Mouse (Mus musculus) spleen, adult 12 weeks (tissue): ENCODE data around the gene Ankrd12.

Experiments used
- DNase-seq: peaks from one replicate; pipeline ENCODE4 v3.0.0; 2022; ENCODE audit warnings: low spot score

Gene Ankrd12

DNA sequence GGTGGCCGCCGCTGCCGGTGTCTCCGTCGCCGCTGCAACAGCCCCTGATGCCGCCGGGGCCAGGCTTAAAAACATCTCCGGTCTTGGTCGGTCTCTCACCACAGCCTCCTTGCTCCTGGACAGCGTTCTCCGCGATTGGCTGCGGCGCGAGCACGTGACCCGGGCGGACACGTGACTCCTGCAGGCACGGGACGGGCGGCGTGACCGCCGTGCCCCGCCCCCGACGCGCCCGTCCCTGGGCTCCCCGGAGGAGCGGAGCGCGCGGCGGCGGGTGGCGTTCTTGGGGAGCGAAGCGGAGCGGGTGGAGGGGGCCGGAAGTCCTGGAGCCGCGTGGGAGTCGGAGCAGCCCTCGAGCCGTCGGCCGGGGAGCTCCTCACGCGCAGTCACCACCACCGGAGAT lies at the start of gene Ankrd12:
Gene Ankrd12 (minus strand): TSS at position 156 of the 400 bp plus-strand sequence.
- peak; percentile 95 for DNase-seq

DNA sequence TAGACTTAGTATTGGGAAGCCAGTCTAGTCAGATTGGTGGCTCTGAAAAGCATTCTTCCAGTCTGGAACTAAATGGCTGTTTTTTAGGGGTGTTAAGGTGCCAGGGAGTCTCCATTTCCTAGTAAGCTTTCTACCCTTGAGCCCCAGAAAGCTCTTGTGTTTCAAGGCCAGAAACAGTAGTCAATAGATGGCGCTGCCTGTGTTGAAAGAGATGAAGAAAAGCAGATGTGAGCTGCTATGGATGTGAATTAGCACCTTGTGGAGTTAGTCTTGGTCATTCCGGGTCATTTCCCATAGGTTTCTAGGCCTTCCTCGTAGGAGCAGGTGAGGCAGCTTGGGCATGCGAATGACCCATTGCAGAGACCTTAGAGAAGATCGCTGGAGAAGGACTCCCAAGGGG lies 48.3 kb upstream of the Ankrd12 start:
- no peak for DNase-seq

DNA sequence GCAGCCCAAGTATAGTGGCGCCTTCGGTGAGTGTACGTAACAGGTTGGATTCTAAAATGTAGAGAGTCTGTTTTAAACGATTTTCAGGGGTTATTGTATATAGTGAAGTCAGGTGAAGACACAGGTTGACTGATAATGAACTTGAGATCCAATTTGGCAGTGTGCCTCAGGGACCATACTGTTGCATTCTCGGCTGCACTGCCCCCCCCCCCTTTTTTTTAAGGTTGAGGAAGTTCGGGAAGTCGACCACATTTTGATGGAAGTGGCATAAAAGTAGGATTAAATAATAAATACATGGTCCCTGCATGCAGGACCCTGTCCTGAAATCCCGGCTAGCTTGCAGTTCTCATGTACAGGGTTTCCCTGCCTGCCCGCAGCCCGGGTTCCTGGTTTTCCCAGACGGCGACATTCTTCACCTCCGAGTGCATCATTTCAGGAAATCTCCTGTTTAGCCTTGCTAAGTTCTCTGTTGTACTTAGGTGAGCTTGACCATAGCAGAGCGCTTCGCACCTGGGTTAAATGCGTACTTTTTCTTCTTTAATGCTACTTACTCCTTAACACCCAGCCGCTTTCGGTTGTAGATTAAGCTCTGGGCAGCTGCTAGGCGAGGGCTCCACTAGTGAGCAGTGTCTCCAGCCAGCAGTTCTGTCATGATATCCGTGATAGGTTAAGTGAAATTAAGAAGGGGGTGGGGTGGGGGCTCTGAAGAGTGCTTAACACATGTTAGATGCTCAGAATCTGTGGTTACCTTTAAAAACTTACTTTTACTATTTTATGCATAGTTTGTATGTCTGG lies 47.1 kb upstream of the Ankrd12 start:
- DNase-seq, result no peak

DNA sequence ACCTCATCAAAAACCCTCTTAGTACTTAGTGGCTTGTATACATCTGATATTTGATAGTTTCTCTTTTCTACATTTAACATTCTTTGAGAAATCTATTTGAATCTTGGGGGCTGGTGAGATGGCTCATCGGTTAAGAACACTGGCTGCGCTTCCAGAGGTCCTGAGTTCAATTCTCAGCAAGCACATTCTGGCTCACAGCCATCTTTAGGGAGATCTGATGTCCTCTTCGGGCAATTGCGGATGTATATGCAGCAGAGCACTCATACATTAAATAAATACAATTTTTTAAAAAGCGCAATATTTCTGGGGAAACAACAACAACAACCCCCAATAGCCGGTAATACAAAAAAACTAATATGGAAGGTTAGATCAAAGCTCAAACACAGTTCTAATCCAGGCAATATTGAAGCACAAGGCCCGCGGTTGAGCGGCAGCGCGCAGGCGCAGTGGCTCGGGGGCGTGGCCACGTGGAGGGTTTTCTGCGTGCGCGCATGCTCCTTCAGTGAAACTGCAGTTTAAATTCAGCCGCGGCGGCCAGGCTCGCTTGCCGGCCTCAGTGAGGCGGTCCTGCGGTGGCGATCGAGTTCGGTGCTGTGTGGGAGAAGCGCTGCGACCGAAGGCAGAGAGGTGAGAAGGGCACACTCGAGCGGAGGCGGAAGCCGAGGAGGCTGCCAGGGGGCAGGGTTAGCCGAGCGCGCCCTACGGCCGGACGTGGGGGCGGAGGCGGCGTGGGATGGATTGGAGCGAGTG lies 46.4 kb upstream of the Ankrd12 start, which contains the start of gene Ddx11:
Gene Ddx11 (plus strand): TSS at position 455 of the 750 bp plus-strand sequence.
- peak; percentile 95 for DNase-seq

DNA sequence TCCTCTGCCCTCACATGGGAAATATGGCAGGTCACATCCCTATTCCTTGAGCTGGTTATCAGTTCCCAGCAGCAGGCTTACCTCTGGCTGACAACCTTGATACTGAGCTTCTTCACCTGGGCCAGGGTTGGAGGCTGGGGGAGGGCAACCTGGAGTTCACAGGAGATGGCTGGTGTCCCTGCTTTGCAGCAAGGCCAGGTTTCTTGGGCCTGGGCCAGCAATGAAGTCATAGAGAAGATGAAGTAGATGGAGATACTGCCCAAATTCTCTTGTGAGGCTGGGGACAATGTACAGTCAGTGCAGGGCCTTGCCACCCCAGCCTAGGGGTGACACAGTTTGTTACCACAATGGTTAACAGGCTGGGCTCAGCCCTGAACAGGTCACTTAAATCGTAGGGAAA lies 43.8 kb upstream of the Ankrd12 start:
- no peak for DNase-seq

DNA sequence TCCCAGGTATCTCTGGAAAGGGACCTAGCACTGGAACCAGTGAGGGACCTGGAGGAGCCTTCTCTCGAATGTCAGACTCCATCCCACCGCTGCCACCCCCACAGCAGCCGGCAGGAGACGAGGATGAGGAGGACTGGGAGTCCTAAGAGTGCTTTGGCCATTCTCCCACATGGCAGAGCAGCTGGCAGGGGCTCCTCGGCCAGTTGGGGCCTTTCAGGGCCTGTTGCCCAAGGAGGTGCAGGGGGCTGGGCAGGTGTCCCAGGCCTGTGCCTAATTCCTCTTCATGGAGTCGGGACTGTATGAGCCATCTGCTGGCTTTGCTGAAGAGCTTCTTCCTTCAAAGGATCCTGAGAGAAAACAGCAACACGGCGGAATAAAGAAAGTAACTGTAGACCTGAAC lies 42.1 kb upstream of the Ankrd12 start:
- DNase-seq, result no peak

DNA sequence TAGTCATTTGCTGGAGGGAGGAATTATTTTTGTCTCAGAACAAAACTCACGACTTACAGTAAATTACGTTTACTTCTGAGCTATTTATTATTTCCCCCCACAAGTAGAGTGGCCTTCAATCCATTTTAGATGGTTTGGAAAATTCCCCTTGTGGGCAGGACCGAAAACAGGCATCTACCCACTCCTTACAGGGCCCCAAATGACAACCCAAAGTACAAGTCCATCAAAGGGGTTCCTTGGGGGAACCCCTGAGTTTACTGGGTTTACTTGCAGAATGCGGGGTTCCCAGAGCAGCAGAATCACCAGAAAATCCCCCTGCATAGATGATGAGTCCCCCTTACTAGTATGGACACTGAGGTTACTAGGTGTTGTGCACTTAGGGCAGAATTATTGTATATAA lies 35.3 kb upstream of the Ankrd12 start:
- no peak for DNase-seq

DNA sequence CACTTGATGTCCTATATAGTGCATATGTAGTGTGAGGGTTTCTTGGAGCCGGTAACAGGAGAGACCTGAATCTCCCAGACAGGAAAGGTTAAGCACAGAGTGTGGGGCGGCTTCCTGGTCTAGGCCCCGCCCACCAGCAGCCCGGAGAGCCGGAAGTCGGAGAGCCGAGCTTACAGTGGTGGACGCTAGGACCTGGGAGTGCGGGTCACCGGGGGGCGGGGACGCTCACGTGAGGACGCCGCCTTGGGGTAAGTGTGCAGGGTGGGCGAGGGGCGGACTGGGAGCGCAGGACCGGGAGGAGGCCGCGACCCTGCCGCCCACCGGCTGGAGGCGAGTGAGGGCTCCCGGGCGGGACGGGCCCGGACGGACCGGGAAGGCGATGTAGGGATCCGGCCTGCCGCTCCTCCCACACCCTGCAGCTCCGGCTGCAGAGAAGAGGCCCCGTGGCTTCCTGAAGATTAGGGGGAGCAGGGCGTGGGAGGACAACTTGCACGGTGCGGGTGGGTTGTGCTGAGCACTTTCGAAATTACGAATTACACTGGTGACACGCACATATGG lies 34.6 kb upstream of the Ankrd12 start, which contains the start of gene Washc1:
Gene Washc1 (plus strand): TSS at position 144 of the 558 bp plus-strand sequence.
- peak; percentile 85 for DNase-seq

DNA sequence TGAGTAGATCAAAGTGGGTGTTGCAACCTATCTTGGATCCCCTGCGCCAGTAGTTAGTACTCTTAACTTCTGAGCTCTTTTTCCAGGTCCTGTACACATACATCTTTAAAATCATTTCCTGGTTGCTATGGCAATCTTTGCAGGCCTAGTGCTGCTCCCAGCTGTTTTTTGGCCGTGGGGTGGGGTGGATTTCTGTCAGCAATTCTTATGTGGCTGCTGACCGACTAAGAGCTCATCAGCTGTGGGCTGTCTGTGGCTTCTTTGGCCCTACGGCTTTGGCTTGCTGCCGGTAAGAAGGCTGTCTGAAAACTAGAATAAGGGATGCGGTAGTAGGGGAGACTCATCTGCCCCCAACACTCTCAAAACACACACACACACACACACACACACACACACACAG lies 33.9 kb upstream of the Ankrd12 start:
- no peak for DNase-seq

DNA sequence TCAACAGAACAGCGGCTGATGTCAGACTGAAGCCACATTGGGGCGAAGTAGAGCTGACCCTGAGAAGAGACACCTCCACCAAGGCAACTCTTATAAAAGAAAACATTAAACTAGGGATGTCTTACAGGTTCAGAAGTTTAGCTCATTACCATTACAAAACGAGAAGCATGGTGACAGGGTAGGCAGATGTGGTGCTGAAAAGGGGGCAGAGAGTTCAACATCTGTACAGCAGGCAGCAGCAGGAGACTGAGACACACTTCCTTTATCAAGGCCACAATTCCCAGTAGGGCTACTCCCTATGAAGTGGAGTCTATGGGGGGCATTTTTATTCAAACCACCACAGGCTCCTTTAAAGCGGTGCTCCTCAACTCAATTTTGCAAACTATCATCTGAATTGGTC lies 31.3 kb upstream of the Ankrd12 start:
- no peak for DNase-seq

DNA sequence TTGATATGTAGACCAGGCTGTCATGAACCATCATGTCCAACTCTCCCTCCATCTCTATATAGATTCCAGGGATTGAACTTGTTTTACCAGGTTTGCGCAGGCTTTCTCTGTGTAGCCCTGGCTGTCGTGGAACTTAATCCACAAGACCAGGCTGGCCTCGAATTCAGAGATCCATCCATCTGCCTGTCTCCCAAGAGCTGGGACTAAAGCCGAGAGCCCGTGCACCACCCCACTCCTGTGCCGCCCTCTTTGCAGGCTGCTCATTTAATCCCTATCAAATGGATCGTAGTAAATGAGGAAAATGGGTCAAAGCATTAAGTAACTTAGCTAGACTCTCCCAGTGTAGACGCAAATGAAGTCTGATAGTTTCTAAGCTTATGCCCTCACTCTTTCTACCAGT lies 30.6 kb upstream of the Ankrd12 start:
- no peak for DNase-seq

DNA sequence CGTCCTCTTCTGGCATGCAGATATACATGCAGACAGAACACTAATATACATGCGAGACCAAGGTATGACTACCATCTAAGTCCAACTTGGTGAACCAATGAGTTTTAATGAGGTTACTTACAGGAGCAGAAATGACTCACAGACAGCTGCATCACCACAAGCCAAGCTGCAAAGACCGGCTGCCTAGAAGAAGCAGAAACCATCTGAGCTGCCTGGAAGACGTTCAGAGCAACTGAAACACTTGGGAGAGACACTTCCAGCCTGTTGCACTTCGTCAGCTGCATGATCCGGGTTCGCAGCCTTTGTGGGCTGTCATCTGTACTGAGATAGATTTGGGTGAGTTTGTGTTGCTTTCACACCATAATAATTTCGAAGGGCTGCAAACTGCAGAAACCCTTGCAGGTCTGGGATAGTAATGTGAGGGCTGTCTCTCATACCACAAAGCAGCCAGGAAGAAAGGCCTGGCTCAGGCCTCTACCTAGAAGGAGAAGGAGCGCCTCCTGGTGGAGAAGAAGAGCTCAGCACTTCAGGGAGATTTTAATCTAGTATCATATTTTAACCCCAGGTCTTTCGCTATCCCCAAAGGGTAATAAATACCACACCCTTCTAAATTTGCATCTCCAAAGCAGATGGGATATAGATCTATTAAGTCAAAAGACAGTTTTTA lies 29.8 kb upstream of the Ankrd12 start:
- no peak for DNase-seq

DNA sequence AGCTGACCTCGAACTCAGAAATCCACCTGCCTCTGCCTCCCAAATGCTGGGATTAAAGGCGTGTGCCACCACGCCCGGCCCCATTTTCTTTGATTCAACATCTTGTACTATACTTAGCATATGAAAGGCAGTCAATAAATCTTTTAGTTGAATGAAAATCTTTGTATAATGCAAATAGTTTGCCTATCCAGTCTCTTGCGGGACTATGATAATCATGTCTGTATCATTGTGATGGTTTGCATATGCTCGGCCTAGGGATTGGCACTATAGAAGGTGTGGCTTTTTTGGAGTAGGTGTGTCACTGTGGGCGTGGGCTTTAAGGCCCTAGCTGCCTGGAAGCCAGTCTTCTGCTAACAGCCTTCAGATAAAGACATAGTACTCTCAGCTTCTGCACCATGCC lies 27.2 kb upstream of the Ankrd12 start:
- no peak for DNase-seq

DNA sequence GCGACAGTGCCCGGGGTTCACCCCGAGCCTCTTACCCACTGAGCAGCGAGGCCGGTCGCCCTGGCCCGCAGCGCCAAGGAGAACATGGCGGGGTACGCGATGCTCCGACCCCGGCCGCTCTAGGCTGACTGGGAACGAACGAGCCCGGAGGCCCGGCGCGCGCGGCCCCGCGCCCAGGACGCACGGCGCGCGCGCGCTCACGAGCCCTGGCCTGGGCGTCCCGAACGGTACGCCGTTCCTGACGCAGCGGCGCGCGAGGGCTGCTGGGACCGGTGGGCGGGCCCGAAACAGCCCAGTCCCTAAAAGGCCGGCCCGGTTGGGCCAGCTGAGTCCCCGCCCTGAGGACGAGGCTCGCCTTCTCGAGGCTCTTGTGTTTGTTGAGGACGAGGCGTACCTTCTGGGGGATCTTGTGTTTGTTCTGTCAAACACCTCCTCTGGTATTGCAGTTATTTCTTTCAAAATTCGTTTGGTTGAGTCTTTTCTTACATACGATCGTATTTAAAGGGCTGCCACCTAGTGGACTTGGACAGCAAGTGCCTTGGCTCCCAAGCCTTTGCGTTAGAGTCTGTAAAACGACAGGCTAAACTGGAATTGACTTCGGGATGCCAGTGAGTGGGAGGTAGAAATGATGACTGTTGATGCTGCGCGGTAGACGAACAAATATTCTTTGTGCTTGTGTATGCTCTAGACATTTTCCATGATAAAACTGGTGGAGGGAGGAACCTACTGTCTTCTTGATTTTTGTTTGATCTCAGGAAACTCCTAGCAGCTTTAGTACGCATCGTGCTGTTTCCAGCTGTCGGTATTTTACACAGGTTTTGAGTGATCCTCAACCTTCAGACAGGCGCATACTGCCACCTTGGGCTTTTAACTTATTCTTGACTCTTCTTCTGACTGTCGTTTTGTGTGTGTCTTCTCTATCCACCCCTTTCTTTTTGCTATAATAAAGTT lies 24.8 kb upstream of the Ankrd12 start, which contains the start of gene Ndufv2:
Gene Ndufv2 (minus strand): TSS at position 180 of the 951 bp plus-strand sequence.
- peak; percentile 93 for DNase-seq

DNA sequence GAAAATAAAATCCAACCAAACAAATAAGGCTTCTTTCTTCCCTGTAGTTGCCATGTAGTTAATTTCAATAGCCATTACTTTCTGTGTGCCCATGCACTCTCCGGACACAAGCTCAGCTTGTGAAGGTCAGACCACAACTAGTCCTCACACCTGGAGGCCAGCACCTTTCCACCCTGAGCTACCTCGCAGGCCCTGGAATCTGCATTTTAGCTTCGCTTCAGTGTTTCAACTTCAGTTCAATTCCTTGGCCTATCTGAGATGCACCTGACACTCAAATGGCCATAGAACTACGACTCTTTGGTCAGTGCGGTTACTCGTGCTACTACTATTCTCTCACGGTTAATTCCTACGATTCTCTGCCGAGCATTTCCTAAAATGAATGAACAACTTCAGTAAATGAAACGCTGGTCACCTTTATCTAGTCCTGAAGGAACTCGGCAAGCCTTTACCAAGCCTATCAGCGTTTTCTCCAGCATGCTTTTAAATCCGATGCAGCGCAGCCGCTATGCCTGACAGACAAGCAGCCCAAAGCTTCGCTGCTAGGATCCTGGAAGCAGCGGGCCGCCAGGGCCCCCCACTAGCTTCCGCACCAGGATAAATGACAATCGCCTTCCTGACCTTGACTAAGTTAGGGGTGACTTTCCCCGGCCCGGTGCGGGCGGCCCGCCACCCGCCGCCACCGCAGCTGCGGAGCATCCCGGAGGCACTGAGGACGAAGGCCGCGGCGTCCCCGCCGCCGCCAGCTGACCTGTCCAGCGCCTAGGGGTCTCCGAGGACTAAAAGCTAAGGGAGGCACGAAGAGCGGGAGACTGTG lies 23.9 kb upstream of the Ankrd12 start:
- DNase-seq, result no peak

DNA sequence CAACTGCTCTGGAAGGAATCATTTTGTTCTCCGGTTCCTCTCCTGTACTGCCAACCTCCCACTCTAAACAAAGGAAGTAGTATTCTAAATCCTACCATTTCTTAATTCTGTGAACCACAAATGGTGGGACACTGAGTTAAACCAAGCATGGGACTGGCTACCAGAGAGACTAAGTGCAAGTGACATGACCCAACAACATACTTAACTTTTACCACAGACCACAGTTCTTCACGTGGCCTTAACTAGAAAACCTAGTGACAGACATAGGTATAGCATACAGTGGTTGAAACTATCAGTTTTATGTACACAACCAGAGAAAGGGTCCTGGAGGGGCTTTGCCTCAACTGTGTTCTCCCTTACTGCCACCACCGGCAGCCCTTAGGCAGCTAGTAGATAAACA lies 15.8 kb upstream of the Ankrd12 start:
- DNase-seq, result no peak

DNA sequence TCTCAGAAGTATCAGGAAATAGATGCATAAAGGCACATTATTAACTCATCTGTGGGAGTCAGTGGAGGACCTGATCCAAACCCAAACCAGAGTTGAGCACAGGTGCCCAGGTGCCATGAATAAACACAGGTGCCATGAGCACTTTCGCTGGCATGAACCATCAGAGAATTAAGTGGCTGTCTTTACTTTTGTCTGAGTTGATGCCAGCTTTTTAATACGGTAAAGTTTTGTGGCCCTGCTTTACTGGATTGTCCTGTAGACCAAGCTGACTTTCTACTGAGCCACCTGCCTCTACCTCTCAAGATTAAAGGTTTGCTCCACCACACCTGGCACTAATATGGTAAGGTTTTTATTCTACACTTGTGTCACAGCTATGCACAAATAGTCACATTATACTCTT lies 15.2 kb upstream of the Ankrd12 start:
- DNase-seq, result no peak

DNA sequence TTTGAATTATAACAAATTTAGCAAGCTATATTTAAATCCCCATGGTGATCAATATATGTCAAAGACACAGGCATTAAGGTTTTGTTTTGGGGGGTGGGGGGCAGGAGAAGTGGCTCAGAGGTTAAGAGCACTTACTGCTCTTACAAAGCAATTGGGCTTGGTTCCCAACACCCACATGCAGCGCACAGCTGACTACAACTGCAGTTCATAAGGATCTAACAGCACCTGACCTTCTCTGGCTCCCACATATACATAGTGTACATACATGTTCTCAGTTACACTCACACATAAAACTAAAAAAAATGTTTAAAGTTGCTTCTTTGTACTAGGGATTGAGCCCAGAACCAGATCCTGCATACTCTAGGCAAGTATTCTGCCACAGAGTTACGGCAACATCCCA lies 14.5 kb upstream of the Ankrd12 start:
- DNase-seq, result no peak

DNA sequence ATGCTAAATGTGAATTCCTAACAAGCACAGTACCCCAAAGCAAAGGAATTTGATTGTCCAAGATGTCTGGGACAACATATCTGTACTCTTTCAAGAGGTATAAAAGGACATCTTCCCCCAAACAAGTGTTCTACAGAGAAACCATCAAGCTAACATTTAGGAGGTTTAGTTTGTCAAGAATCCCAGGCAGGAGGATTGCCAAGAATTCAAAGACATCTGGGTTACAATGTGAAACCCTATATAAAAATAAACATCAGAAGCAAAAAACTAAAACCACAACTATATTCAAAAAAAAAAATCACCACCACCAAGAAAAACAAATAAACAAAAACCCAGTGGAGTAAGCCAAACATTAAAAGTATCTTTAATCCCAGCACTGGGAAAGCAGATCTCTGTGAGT lies 13.4 kb upstream of the Ankrd12 start:
- no peak for DNase-seq

DNA sequence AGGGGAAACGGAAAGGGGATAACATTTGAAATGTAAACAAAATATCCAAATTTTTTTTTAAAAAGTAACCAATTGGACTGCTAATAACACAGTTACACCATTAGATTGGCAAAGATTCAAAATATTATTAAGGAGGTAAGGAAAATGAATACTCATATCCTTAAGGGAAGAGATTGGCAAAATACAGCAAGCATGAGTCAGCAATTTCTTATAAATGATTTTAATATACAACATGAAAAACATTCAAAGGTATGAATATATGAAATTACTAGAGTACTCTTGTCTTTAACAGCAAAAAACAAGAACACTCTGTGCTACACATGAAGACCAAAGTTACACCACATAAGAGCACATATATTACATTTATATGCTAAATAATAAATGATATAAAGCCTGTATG lies 8.1 kb upstream of the Ankrd12 start:
- DNase-seq, result no peak
